Mouse (Mus musculus): Measurements from ENCODE around the gene Stac2. TPM values are rescaled to one million over a fixed set of nuclear protein-coding genes. Genes with fewer than 3 reads are reported as not detected.

Gene Stac2
- polyA plus RNA-seq, 1 experiment, result 9.6 TPM

- peak overlapping the region; percentile 92 for H3K4me3 ChIP-seq (ENCODE audit: low read depth, low read length)
- H3K36me3 ChIP-seq (ENCODE audit: control insufficient read depth, insufficient read depth, low read length, poor library complexity, severe bottlenecking), result no peaks in the 10 kb centered on the region
- peak overlapping the region; percentile 79 for H3K9ac ChIP-seq (ENCODE audit: low read depth, poor library complexity, severe bottlenecking)
- TF ChIP-seq EP300 (IDR thresholded peaks at IDR 0.05; ENCODE audit: insufficient read depth, low read depth, low read length) (no peak), CTCF (IDR thresholded peaks at IDR 0.05; ENCODE audit: low read depth, low read length) (no peak), POLR2A (IDR thresholded peaks at IDR 0.05; ENCODE audit: insufficient read depth, low read length) (no peak)
- no peaks in the 10 kb centered on the region for H3K27me3 ChIP-seq (ENCODE audit: control insufficient read depth, insufficient read depth, low read length, poor library complexity, severe bottlenecking)
- H3K4me1 ChIP-seq (ENCODE audit: control insufficient read depth, insufficient read depth, low read length), result peaks cover 2% of the 10 kb centered on the region
- H3K9me3 ChIP-seq (replicated peaks; ENCODE audit: control insufficient read depth, insufficient read depth, low read length, poor library complexity, severe bottlenecking), result no peaks in the 10 kb centered on the region
- peak overlapping the region; percentile 60 for H3K27ac ChIP-seq (ENCODE audit: insufficient read depth, low read length)
Measured at GRCm38 (mm10) chr11:97988530-97989096, 64.6 kb downstream of the Stac2 start.

GRCm38 (mm10) chr11:97987551-97988526 is 65.4 kb downstream of the Stac2 start:
- H3K9ac ChIP-seq (ENCODE audit: low read depth, poor library complexity, severe bottlenecking), result peak overlapping the region; percentile 79
- peak overlapping the region; percentile 81 for H3K27ac ChIP-seq (ENCODE audit: insufficient read depth, low read length)
- H3K27me3 ChIP-seq (ENCODE audit: control insufficient read depth, insufficient read depth, low read length, poor library complexity, severe bottlenecking), result no peaks in the 10 kb centered on the region
- H3K4me3 ChIP-seq (ENCODE audit: low read depth, low read length), result peak overlapping the region; percentile 98
- no peaks in the 10 kb centered on the region for H3K9me3 ChIP-seq (replicated peaks; ENCODE audit: control insufficient read depth, insufficient read depth, low read length, poor library complexity, severe bottlenecking)
- TF ChIP-seq POLR2A (IDR thresholded peaks at IDR 0.05; ENCODE audit: insufficient read depth, low read length) (no peak), EP300 (IDR thresholded peaks at IDR 0.05; ENCODE audit: insufficient read depth, low read depth, low read length) (0 out of 2 replicates have a peak, but pooled peaks have one; percentile 54), CTCF (IDR thresholded peaks at IDR 0.05; ENCODE audit: low read depth, low read length) (peak; percentile 85)
- no peaks in the 10 kb centered on the region for H3K36me3 ChIP-seq (ENCODE audit: control insufficient read depth, insufficient read depth, low read length, poor library complexity, severe bottlenecking)
- H3K4me1 ChIP-seq (ENCODE audit: control insufficient read depth, insufficient read depth, low read length), result peaks cover 7% of the 10 kb centered on the region

DNA sequence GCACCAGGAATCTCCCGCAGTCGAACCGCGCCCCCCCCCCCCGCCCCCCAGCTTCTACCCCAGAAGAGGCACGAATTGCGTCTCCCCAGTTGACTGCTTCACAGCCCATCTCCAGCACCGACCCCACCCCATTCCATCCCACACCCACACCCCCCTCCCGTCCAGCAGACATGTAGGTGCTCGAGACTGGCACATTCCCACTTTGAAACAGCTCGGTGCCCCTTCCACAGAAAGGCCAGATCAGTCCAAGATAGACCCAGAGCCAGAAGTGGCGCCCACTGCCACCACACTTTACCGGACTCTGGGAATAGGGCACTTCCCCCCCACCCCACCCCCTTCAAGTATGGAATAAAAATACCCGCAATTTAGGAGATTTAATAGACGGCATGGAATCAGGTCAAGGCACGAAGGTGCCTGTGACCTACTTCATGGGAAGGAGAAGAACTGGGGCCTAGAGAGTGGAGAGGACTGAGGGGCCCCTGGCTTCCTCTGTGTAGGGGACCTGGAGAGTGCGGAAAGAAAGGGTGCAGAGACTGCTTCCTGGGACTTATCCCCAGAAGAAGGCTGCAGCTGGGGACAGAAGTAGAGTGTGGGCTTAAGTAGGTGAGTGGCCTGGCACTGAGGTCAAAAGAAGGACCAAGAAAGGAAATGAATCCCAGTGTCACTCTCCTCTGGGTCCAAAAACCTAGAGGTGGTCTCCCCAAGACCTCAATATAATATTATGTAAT is 66.4 kb downstream of the Stac2 start:
- H3K27ac ChIP-seq (ENCODE audit: insufficient read depth, low read length), result 0 out of 2 replicates have a peak overlapping the region, but pooled peaks have one; percentile 26
- no peaks in the 10 kb centered on the region for H3K27me3 ChIP-seq (ENCODE audit: control insufficient read depth, insufficient read depth, low read length, poor library complexity, severe bottlenecking)
- no peak for TF ChIP-seq CTCF (IDR thresholded peaks at IDR 0.05; ENCODE audit: low read depth, low read length)
- TF ChIP-seq EP300 (IDR thresholded peaks at IDR 0.05; ENCODE audit: insufficient read depth, low read depth, low read length), result no peak
- no peak for TF ChIP-seq POLR2A (IDR thresholded peaks at IDR 0.05; ENCODE audit: insufficient read depth, low read length)
- H3K9ac ChIP-seq (ENCODE audit: low read depth, poor library complexity, severe bottlenecking), result peak overlapping the region; percentile 54
- no peaks in the 10 kb centered on the region for H3K9me3 ChIP-seq (replicated peaks; ENCODE audit: control insufficient read depth, insufficient read depth, low read length, poor library complexity, severe bottlenecking)
- H3K36me3 ChIP-seq (ENCODE audit: control insufficient read depth, insufficient read depth, low read length, poor library complexity, severe bottlenecking), result no peaks in the 10 kb centered on the region
- H3K4me3 ChIP-seq (ENCODE audit: low read depth, low read length), result peak overlapping the region; percentile 72
- peaks cover 8% of the 10 kb centered on the region for H3K4me1 ChIP-seq (ENCODE audit: control insufficient read depth, insufficient read depth, low read length)

Other genes starting within 250 kb of the Stac2 start
- 2.8 and 3.4 TPM in 2 replicates for gene B230217C12Rik, start 212.7 kb downstream of the Stac2 start, polyA plus RNA-seq (2011; ENCODE audit: insufficient read depth, insufficient read length, low read depth, missing spikeins)
- gene Fbxo47, start 169.3 kb downstream of the Stac2 start, polyA plus RNA-seq (2011; ENCODE audit: insufficient read depth, insufficient read length, low read depth, missing spikeins), result 2.5 and 2.8 TPM in 2 replicates
- 3.0 and 3.3 TPM in 2 replicates for gene Plxdc1, start 67.0 kb downstream of the Stac2 start, polyA plus RNA-seq (2011; ENCODE audit: insufficient read depth, insufficient read length, low read depth, missing spikeins)
- gene Arl5c, start 57.3 kb downstream of the Stac2 start, polyA plus RNA-seq (2011; ENCODE audit: insufficient read depth, insufficient read length, low read depth, missing spikeins), result 2.8 and 3.6 TPM in 2 replicates
- gene Cacnb1, start 30.4 kb downstream of the Stac2 start, polyA plus RNA-seq (2011; ENCODE audit: insufficient read depth, insufficient read length, low read depth, missing spikeins), result 5.2 and 6.3 TPM in 2 replicates
- 2,020 and 2,244 TPM in 2 replicates for gene Rpl19, start 26.8 kb downstream of the Stac2 start, polyA plus RNA-seq (2011; ENCODE audit: insufficient read depth, insufficient read length, low read depth, missing spikeins)
- 44.5 and 45.8 TPM in 2 replicates for gene Fbxl20, start 96.9 kb upstream of the Stac2 start, polyA plus RNA-seq (2011; ENCODE audit: insufficient read depth, insufficient read length, low read depth, missing spikeins)
- gene Med1, start 139.8 kb upstream of the Stac2 start, polyA plus RNA-seq (2011; ENCODE audit: insufficient read depth, insufficient read length, low read depth, missing spikeins), result 55.8 and 57.5 TPM in 2 replicates
- 52.5 and 53.6 TPM in 2 replicates for gene Cdk12, start 149.6 kb upstream of the Stac2 start, polyA plus RNA-seq (2011; ENCODE audit: insufficient read depth, insufficient read length, low read depth, missing spikeins)